Mouse (Mus musculus) MEL (cell line): ENCODE data around the gene Tpmt. TPM values are rescaled to one million over a fixed set of nuclear protein-coding genes. Genes with fewer than 3 reads are reported as not detected.

Source experiments
- DNase-seq: peaks from one replicate; pipeline ENCODE4 v3.0.0; 2011; ENCODE audit warnings: low read depth, low spot score
- H3K27ac ChIP-seq: 2 replicates; pipeline ENCODE4 v1.5.1; 2012; ENCODE audit warnings: low read depth, mild to moderate bottlenecking, control low read depth, low read length, moderate library complexity; ENCODE audit not compliant: control insufficient read depth
- H3K27me3 ChIP-seq, 2 experiments: fragments of 150-350 bp in 1 of 2; sonication (generic) in 1 of 2; 2 replicates each; pipeline ENCODE4 v1.6.1; 2012; ENCODE audit warnings: low read length in 2 of 2, mild to moderate bottlenecking in 2 of 2, improper control_type of control experiment in 1 of 2, moderate library complexity in 1 of 2; ENCODE audit not compliant: insufficient read depth in 2 of 2, control insufficient read depth in 1 of 2
- H3K36me3 ChIP-seq, 2 experiments: 2 replicates each; pipeline ENCODE4 v1.6.1; 2012 to 2014; ENCODE audit warnings: low read length in 2 of 2, improper control_type of control experiment in 1 of 2, inconsistent platforms in 1 of 2, mild to moderate bottlenecking in 1 of 2; ENCODE audit not compliant: insufficient read depth in 2 of 2, control insufficient read depth in 1 of 2
- H3K4me1 ChIP-seq, 2 experiments: fragments of 150-350 bp in 1 of 2; sonication (generic) in 1 of 2; 2 replicates each; pipeline ENCODE4 v1.6.1; 2012; ENCODE audit warnings: low read length in 2 of 2, improper control_type of control experiment in 1 of 2, mild to moderate bottlenecking in 1 of 2; ENCODE audit not compliant: insufficient read depth in 2 of 2, control insufficient read depth in 1 of 2
- H3K4me3 ChIP-seq, 2 experiments: fragments of 150-350 bp in 1 of 2; sonication (generic) in 1 of 2; 2 replicates each; pipeline ENCODE4 v1.5.1; 2012; ENCODE audit warnings: low read depth in 2 of 2, low read length in 2 of 2, mild to moderate bottlenecking in 2 of 2, moderate library complexity in 2 of 2, control low read depth in 1 of 2, improper control_type of control experiment in 1 of 2; ENCODE audit not compliant: control insufficient read depth in 1 of 2, insufficient read depth in 1 of 2
- H3K79me2 ChIP-seq: 2 replicates; pipeline ENCODE4 v1.6.1; 2012; ENCODE audit warnings: mild to moderate bottlenecking, low read length, moderate library complexity; ENCODE audit not compliant: control insufficient read depth, poor library complexity, insufficient read depth
- H3K9ac ChIP-seq: 2 replicates; pipeline ENCODE4 v1.6.1; 2012; ENCODE audit warnings: low read depth, mild to moderate bottlenecking, control low read depth, low read length, moderate library complexity; ENCODE audit not compliant: control insufficient read depth, poor library complexity, severe bottlenecking
- H3K9me3 ChIP-seq: fragments of 150-350 bp; sonication (generic); replicated peaks from 2 replicates; pipeline ENCODE4 v1.6.1; 2012; ENCODE audit warnings: mild to moderate bottlenecking, low read length, improper control_type of control experiment, moderate library complexity; ENCODE audit not compliant: insufficient read depth
- CHD2 ChIP-seq: IDR thresholded peaks from 2 replicates; pipeline ENCODE4 v1.6.1; 2011; ENCODE audit warnings: low read length, improper control_type of control experiment
- CTCF ChIP-seq, 3 experiments: IDR thresholded peaks in 2 of 3; conservative IDR thresholded peaks in 1 of 3; 2 replicates each; pipeline ENCODE4 v1.5.1; 2011 to 2012; ENCODE audit warnings: low read length in 3 of 3, low read depth in 2 of 3, mild to moderate bottlenecking in 2 of 3, improper control_type of control experiment in 1 of 3, inconsistent platforms in 1 of 3, mixed read lengths in 1 of 3, moderate library complexity in 1 of 3; ENCODE audit not compliant: control insufficient read depth in 1 of 3, insufficient read depth in 1 of 3, poor library complexity in 1 of 3, severe bottlenecking in 1 of 3
- E2F4 ChIP-seq: IDR thresholded peaks from 2 replicates; pipeline ENCODE4 v1.6.1; 2011; ENCODE audit warnings: low read depth, low read length, improper control_type of control experiment, borderline replicate concordance
- ELF1 ChIP-seq: IDR thresholded peaks from 2 replicates; pipeline ENCODE4 v1.6.1; 2014; ENCODE audit warnings: low read depth, mild to moderate bottlenecking, inconsistent platforms, low read length, improper control_type of control experiment, moderate library complexity
- EP300 ChIP-seq, 2 experiments: IDR thresholded peaks; 2 replicates each; pipeline ENCODE4 v1.6.1; 2011; ENCODE audit warnings: improper control_type of control experiment in 2 of 2, low read length in 2 of 2, low read depth in 1 of 2, mild to moderate bottlenecking in 1 of 2
- ETS1 ChIP-seq: IDR thresholded peaks from 2 replicates; pipeline ENCODE4 v1.6.1; 2012; ENCODE audit warnings: low read depth, mild to moderate bottlenecking, inconsistent platforms, low read length, improper control_type of control experiment, moderate library complexity
- GABPA ChIP-seq: IDR thresholded peaks from 2 replicates; pipeline ENCODE4 v1.6.1; 2012; ENCODE audit warnings: low read depth, mild to moderate bottlenecking, inconsistent platforms, low read length, improper control_type of control experiment, moderate library complexity
- KAT2A ChIP-seq: conservative IDR thresholded peaks from 2 replicates; pipeline ENCODE4 v1.6.1; 2012; ENCODE audit warnings: low read depth, low read length, improper control_type of control experiment, inconsistent platforms
- MAFK ChIP-seq: IDR thresholded peaks from 2 replicates; pipeline ENCODE4 v1.6.1; 2011; ENCODE audit warnings: low read depth, mild to moderate bottlenecking, low read length, improper control_type of control experiment, borderline replicate concordance
- MEF2A ChIP-seq: IDR thresholded peaks from 2 replicates; pipeline ENCODE4 v1.6.1; 2014; ENCODE audit warnings: low read depth, mild to moderate bottlenecking, inconsistent platforms, low read length, improper control_type of control experiment; ENCODE audit not compliant: poor library complexity, insufficient replicate concordance, severe bottlenecking; ENCODE audit errors: extremely low read depth
- MXI1 ChIP-seq: IDR thresholded peaks from 2 replicates; pipeline ENCODE4 v1.6.1; 2011; ENCODE audit warnings: mild to moderate bottlenecking, low read depth, low read length, improper control_type of control experiment
- MYB ChIP-seq: IDR thresholded peaks from 2 replicates; pipeline ENCODE4 v1.6.1; 2011; ENCODE audit warnings: mild to moderate bottlenecking, low read depth, low read length, improper control_type of control experiment
- POLR2AphosphoS2 ChIP-seq: IDR thresholded peaks from 2 replicates; pipeline ENCODE4 v1.6.1; 2011; ENCODE audit warnings: low read length, improper control_type of control experiment
- RCOR1 ChIP-seq: IDR thresholded peaks from 2 replicates; pipeline ENCODE4 v1.6.1; 2012; ENCODE audit warnings: low read depth, mild to moderate bottlenecking, inconsistent platforms, low read length, improper control_type of control experiment
- SIN3A ChIP-seq: IDR thresholded peaks from 2 replicates; pipeline ENCODE4 v1.6.1; 2012; ENCODE audit warnings: low read length, improper control_type of control experiment, inconsistent platforms
- SMC3 ChIP-seq: IDR thresholded peaks from 2 replicates; pipeline ENCODE4 v1.6.1; 2011; ENCODE audit warnings: low read depth, low read length, improper control_type of control experiment
- TBP ChIP-seq: IDR thresholded peaks from 2 replicates; pipeline ENCODE4 v1.8.0; 2011; ENCODE audit warnings: low read depth, low read length, improper control_type of control experiment
- USF2 ChIP-seq, 2 experiments: IDR thresholded peaks; 2 replicates each; pipeline ENCODE4 v1.6.1; 2011 to 2012; ENCODE audit warnings: improper control_type of control experiment in 2 of 2, low read length in 2 of 2, borderline replicate concordance in 1 of 2, inconsistent platforms in 1 of 2, low read depth in 1 of 2, mild to moderate bottlenecking in 1 of 2; ENCODE audit not compliant: insufficient read depth in 1 of 2
- ZC3H11A ChIP-seq: IDR thresholded peaks from 2 replicates; pipeline ENCODE4 v1.6.1; 2012; ENCODE audit warnings: low read depth, mild to moderate bottlenecking, inconsistent platforms, low read length, improper control_type of control experiment
- polyA plus RNA-seq, 2 experiments: library from polyadenylated mRNA; stranded (reverse) in 1 of 2; unstranded in 1 of 2; fragments of >175 nt in 1 of 2; fragments of >200 nt in 1 of 2; gene quantifications; 2 replicates each; pipeline versions ENCODE4 v1.2.1 to v1.2.4; 2012; ENCODE audit warnings: low replicate concordance in 2 of 2, low read depth in 1 of 2; ENCODE audit not compliant: insufficient read length in 2 of 2, insufficient read depth in 1 of 2, missing spikeins in 1 of 2
- total RNA-seq: library from RNA; depleted of rRNA; stranded (reverse); fragments of 300-350 nt; gene quantifications from 2 replicates; pipeline ENCODE4 v1.2.3, GENCODE M21; 2012; rRNA removed

The Tpmt gene
- total and polyA plus RNA-seq, 3 experiments: 2.5 to 3.9 TPM; not detected in 1

DNA sequence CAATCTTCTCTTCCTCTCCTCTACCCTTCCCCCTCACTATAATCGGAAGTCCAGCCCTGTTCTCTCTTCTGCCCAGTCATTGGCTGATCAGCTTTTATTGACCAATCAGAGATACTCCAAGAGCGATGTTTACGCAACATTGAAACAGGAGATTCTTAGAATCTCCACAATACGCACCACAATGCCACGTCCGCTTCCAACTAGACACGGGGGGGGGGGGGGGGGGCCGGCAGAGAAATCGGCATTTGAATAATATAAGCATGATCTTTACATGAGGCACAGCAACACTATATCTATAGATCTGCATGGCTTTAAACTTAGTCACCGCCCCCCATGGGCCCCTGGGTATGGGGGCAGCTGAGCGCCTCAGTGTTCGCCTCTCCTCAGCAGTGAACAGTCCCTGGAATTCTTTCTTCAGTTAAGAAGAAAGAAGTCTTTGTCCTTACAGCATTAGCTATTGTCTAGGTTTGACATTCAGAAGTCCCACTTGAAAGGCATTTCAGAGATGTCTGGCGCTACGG is 69.4 kb downstream of the Tpmt start:
- TF ChIP-seq GABPA (no peak), SIN3A (no peak), RCOR1 (no peak), CTCF (IDR thresholded peaks at IDR 0.05 in 2 of 3, conservative IDR thresholded peaks at IDR 0.05 in 1 of 3; ENCODE audit: control insufficient read depth in 1 of 3, insufficient read depth in 1 of 3, low read depth in 2 of 3, low read length in 3 of 3, poor library complexity in 1 of 3, severe bottlenecking in 1 of 3) (no peak), TBP (no peak), MYB (no peak), MXI1 (no peak), POLR2AphosphoS2 (no peak), USF2 (IDR thresholded peaks at IDR 0.05; ENCODE audit: borderline replicate concordance in 1 of 2, insufficient read depth in 1 of 2, low read depth in 1 of 2, low read length in 2 of 2) (no peak), SMC3 (no peak), ZC3H11A (no peak), MEF2A (no peak), EP300 (IDR thresholded peaks at IDR 0.05; ENCODE audit: low read depth in 1 of 2, low read length in 2 of 2) (no peak), ELF1 (no peak), MAFK (no peak), ETS1 (no peak), CHD2 (no peak), KAT2A (no peak), E2F4 (no peak)
- Histone ChIP-seq H3K27ac (no peak overlapping the region), H3K79me2 (no peaks in the 10 kb centered on the region), H3K9ac (no peak overlapping the region), H3K9me3 (no peaks in the 10 kb centered on the region), H3K4me3 (no peak overlapping the region), H3K27me3 (no peaks in the 10 kb centered on the region), H3K36me3 (peaks cover 0 to 14% of the 10 kb centered on the region in 2 experiments; a peak in 2 of 4 replicates), H3K4me1 (peaks cover 0 to 16% of the 10 kb centered on the region in 2 experiments; a peak in 2 of 4 replicates)
- DNase-seq: no peak

Other genes with a start within 250 kb of the Tpmt start
- 1.2 and 1.5 TPM in 2 replicates for gene Kif13a, start 114.9 kb downstream of the Tpmt start, total RNA-seq
- gene Kif13a, start 114.9 kb downstream of the Tpmt start, polyA plus RNA-seq: 1 to 10 TPM in 1 of 2 experiments, not detected in 1; 1.7 TPM
- gene Nhlrc1, start 29.9 kb downstream of the Tpmt start, total RNA-seq: not detected in 2 replicates
- not detected for gene Nhlrc1, start 29.9 kb downstream of the Tpmt start, polyA plus RNA-seq
- 10.0 and 12.6 TPM in 2 replicates for gene Kdm1b, start 1.2 kb downstream of the Tpmt start, total RNA-seq
- 1 to 10 TPM in 1 of 2 experiments, not detected in 1; 9.6 TPM for gene Kdm1b, start 1.2 kb downstream of the Tpmt start, polyA plus RNA-seq
- 97.9 and 99.7 TPM in 2 replicates for gene Dek, start 61.5 kb upstream of the Tpmt start, total RNA-seq
- gene Dek, start 61.5 kb upstream of the Tpmt start, polyA plus RNA-seq: 1,000 to 10,000 TPM in 1 of 2 experiments, 100 to 1,000 TPM in 1; 207 to 5,191 TPM
- not detected in 2 replicates for gene Rnf144b, start 77.9 kb upstream of the Tpmt start, total RNA-seq
- gene Rnf144b, start 77.9 kb upstream of the Tpmt start, polyA plus RNA-seq: not detected